Mouse (Mus musculus) myocyte (in vitro differentiated cells): Measurements from ENCODE around the gene Lrrc8b. TPM values are rescaled to one million over a fixed set of nuclear protein-coding genes. Genes with fewer than 3 reads are reported as not detected.

Experiments
- H3K27me3 ChIP-seq: one replicate; pipeline ENCODE4 v1.6.1; 2011; ENCODE audit not compliant: control insufficient read depth, insufficient read depth, insufficient read length
- H3K36me3 ChIP-seq: one replicate; pipeline ENCODE4 v1.6.1; 2011; ENCODE audit not compliant: control insufficient read depth, insufficient read depth
- H3K4me2 ChIP-seq: one replicate; pipeline ENCODE4 v1.6.1; 2011; ENCODE audit warnings: low read depth, control low read depth
- H3K4me3 ChIP-seq: one replicate; pipeline ENCODE4 v1.5.1; 2011; ENCODE audit warnings: mild to moderate bottlenecking, control low read depth, moderate library complexity
- H3K79me2 ChIP-seq: one replicate; pipeline ENCODE4 v1.6.1; 2011; ENCODE audit not compliant: control insufficient read depth, insufficient read depth
- H3ac ChIP-seq: one replicate; pipeline ENCODE4 v1.6.1; 2011; ENCODE audit not compliant: control insufficient read depth, insufficient read length
- CEBPB ChIP-seq: IDR thresholded peaks from 2 replicates; pipeline ENCODE4 v1.6.1; 2011; ENCODE audit warnings: mild to moderate bottlenecking, moderate library complexity; ENCODE audit not compliant: poor library complexity, insufficient read depth, severe bottlenecking
- E2F4 ChIP-seq: IDR thresholded peaks from one replicate; pipeline ENCODE4 v1.6.1; 2011; ENCODE audit warnings: mild to moderate bottlenecking, control low read depth, moderate library complexity; ENCODE audit not compliant: insufficient read depth
- MAX ChIP-seq: IDR thresholded peaks from one replicate; pipeline ENCODE4 v1.6.1; 2011; ENCODE audit warnings: low read depth, mild to moderate bottlenecking, control low read depth
- MYOD1 ChIP-seq, 3 experiments: IDR thresholded peaks; one replicate each; pipeline ENCODE4 v1.6.1; 2011; ENCODE audit warnings: control low read depth in 2 of 3, low read depth in 2 of 3, mild to moderate bottlenecking in 2 of 3, moderate library complexity in 1 of 3; ENCODE audit not compliant: insufficient read length in 2 of 3, control insufficient read depth in 1 of 3
- MYOG ChIP-seq, 3 experiments: IDR thresholded peaks; one replicate each; pipeline ENCODE4 v1.6.1; 2011; ENCODE audit warnings: control low read depth in 2 of 3, low read depth in 2 of 3, mild to moderate bottlenecking in 2 of 3; ENCODE audit not compliant: insufficient read length in 2 of 3, control insufficient read depth in 1 of 3, insufficient read depth in 1 of 3
- POLR2A ChIP-seq: IDR thresholded peaks from one replicate; pipeline ENCODE4 v1.6.1; 2011; ENCODE audit warnings: low read depth, mild to moderate bottlenecking, control low read depth, moderate library complexity; ENCODE audit not compliant: insufficient read length
- POLR2AphosphoS2 ChIP-seq: IDR thresholded peaks from one replicate; pipeline ENCODE4 v1.6.1; 2011; ENCODE audit warnings: low read depth, control low read depth; ENCODE audit not compliant: insufficient read length
- REST ChIP-seq: IDR thresholded peaks from one replicate; pipeline ENCODE4 v1.6.1; 2011; ENCODE audit warnings: mild to moderate bottlenecking, control low read depth, moderate library complexity; ENCODE audit not compliant: insufficient read depth, insufficient read length
- SRF ChIP-seq: IDR thresholded peaks from one replicate; pipeline ENCODE4 v1.6.1; 2011; ENCODE audit warnings: low read depth; ENCODE audit not compliant: control insufficient read depth, insufficient read length
- TCF12 ChIP-seq: IDR thresholded peaks from one replicate; pipeline ENCODE4 v1.6.1; 2011; ENCODE audit warnings: mild to moderate bottlenecking, control low read depth; ENCODE audit not compliant: poor library complexity, insufficient read depth, severe bottlenecking
- TCF3 ChIP-seq: IDR thresholded peaks from one replicate; pipeline ENCODE4 v1.6.1; 2011; ENCODE audit warnings: low read depth, control low read depth; ENCODE audit not compliant: insufficient read length
- USF1 ChIP-seq: IDR thresholded peaks from one replicate; pipeline ENCODE4 v1.6.1; 2011; ENCODE audit warnings: low read depth, mild to moderate bottlenecking, control low read depth, moderate library complexity
- polyA plus RNA-seq: library from polyadenylated mRNA; unstranded; fragments of >200 nt; fragmentation: generic; extraction: Trizol; gene quantifications from one replicate; pipeline ENCODE4 v1.2.1, GENCODE M21; 2012; ENCODE audit warnings: missing spikeins

Gene Lrrc8b
- polyA plus RNA-seq, 1 experiment: 4.4 TPM

DNA sequence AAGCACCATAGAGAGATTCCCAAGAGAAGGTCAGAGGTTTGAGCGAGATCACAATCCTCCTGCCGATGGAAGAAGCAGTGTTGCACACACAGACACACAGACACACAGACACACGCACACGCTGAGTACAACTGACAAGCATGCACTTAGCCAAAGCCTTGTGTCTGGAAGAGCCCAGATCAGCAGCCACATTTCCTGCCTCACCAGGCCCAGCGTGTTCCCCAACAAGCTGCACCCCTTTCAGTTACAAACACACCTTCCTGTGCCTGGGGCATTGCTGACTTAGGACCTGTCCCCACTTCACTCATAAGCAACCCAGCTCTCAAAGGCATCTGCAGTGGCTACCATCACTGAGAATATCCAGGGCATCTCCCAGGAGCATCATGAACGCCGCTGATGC lies 77.8 kb downstream of the Lrrc8b start:
- H3K36me3 ChIP-seq: no peaks in the 10 kb centered on the region
- no peak for TF ChIP-seq E2F4
- no peak for TF ChIP-seq MYOD1 (IDR thresholded peaks at IDR 0.05; ENCODE audit: control insufficient read depth in 1 of 3, insufficient read length in 2 of 3, low read depth in 2 of 3)
- no peak for TF ChIP-seq POLR2AphosphoS2
- TF ChIP-seq POLR2A: no peak
- H3K27me3 ChIP-seq: no peaks in the 10 kb centered on the region
- no peaks in the 10 kb centered on the region for H3K79me2 ChIP-seq
- no peak overlapping the region for H3ac ChIP-seq
- no peak overlapping the region for H3K4me3 ChIP-seq
- H3K4me2 ChIP-seq: no peak overlapping the region

DNA sequence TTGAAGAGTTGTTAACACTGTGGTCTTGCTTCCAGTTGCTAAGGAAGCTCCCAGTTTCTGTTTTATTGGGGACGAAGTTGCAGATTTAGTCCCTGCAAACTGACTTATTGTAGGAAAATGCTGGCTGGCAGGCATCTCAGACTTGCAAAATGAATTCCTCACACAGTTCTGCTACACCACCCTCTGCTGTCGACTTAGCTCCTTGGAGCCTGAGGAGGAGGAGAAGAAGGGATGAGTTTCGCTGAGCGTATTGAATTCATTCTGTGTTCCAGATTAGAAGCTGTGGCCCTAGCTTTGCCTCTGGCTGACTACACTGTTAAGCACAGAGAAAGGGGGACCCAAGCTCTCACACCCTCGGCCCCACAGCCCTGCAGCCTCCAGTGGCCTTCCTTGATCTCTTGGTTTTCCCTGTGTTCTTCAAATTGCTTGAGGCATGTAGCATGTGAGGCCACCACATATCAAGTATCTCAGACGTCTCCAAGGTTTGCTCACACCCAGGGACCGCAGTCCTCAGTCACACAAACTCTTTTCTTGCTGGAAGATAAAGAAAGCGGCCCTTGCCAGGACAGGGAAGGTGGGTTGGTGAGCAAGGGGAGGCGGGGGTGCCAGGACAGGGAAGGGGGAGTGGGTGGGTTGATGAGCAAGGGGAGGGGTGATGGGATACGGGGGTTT lies 78.8 kb downstream of the Lrrc8b start:
- Histone ChIP-seq H3ac (no peak overlapping the region), H3K36me3 (no peaks in the 10 kb centered on the region), H3K4me2 (peak overlapping the region; percentile 71), H3K4me3 (peak overlapping the region; percentile 20), H3K79me2 (no peaks in the 10 kb centered on the region), H3K27me3 (no peaks in the 10 kb centered on the region)
- TF ChIP-seq MYOD1 (IDR thresholded peaks at IDR 0.05; ENCODE audit: control insufficient read depth in 1 of 3, insufficient read length in 2 of 3, low read depth in 2 of 3): no peak
- TF ChIP-seq REST: no peak
- no peak for TF ChIP-seq TCF12
- no peak for TF ChIP-seq POLR2AphosphoS2
- TF ChIP-seq MYOG (IDR thresholded peaks at IDR 0.05; ENCODE audit: control insufficient read depth in 1 of 3, insufficient read depth in 1 of 3, insufficient read length in 2 of 3, low read depth in 2 of 3): no peak
- TF ChIP-seq E2F4: no peak
- TF ChIP-seq TCF3: no peak

DNA sequence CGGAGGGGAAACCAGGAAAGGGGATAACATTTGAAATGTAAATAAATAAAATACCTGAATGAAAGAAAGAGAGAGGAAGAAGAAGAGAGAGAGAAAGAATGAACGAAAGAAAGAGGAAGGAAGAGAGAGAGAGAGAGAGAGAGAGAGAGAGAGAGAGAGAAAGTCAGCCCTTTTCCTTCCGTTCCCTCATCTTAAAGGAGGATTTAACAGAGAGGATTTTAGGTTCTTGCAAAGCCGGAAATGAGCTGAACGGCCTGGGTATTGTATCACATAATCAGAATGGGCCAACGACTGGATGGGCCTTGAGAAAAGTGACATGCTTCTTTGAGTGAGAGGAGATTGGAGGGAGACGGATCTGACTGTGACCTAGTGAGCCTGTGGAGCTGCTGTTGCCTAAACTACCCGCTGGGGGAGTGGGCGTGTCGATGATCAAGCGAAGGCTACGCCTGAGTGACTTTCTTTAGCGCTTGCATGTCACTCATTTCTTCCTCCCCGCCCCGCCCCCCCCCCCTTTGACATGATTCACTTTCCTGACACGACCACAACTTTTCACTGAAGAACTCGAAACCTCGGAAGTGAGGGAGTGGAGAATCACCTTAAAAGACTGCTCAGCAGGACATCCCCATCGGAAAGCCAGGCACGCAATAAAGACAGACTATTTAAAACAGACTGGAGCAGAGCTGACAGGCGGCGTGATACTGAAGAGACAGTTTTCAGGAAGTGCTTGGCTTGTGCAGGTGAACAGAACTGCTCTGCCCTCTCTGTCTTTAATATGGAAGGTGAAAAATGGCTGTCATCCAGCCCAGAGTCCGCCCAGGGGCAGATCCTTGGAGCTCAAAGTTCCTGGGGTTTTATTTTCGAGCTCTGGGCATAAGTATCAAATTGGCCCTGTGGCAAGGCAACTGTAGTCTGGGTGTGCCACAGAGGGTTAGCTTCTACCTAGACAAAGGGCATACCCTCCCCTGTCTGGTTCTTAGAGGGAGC lies 79.6 kb downstream of the Lrrc8b start:
- no peak for TF ChIP-seq MYOD1 (IDR thresholded peaks at IDR 0.05; ENCODE audit: control insufficient read depth in 1 of 3, insufficient read length in 2 of 3, low read depth in 2 of 3)
- TF ChIP-seq TCF3: no peak
- no peak for TF ChIP-seq MYOG (IDR thresholded peaks at IDR 0.05; ENCODE audit: control insufficient read depth in 1 of 3, insufficient read depth in 1 of 3, insufficient read length in 2 of 3, low read depth in 2 of 3)
- TF ChIP-seq MAX: no peak
- no peak for TF ChIP-seq SRF
- no peak for TF ChIP-seq E2F4
- no peak for TF ChIP-seq CEBPB
- no peak for TF ChIP-seq POLR2A
- no peak for TF ChIP-seq REST
- TF ChIP-seq TCF12: no peak
- no peaks in the 10 kb centered on the region for H3K79me2 ChIP-seq
- H3K4me3 ChIP-seq: peak overlapping the region; percentile 20
- H3K27me3 ChIP-seq: no peaks in the 10 kb centered on the region
- H3K36me3 ChIP-seq: no peaks in the 10 kb centered on the region
- peak overlapping the region; percentile 86 for H3K4me2 ChIP-seq
- H3ac ChIP-seq: no peak overlapping the region

DNA sequence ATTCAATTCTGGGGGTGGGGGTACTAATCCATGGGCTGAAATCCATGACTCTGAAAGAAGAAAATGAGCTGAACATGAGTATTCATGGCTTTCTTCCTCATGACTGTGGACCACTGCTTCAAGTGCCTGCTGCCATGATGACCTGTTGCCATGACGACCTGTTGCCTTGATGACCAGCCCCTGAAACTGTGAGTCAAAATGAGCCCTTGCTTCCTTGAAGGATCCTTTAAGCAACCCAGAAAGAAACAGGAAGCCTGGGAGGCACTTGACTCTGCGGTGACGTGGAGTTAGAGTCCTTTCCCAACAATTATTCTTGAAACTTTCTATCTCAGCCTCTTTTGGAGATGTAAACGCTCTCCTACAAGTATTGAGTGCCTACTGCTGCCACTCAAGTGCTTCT lies 80.6 kb downstream of the Lrrc8b start:
- Histone ChIP-seq H3K27me3 (no peaks in the 10 kb centered on the region), H3K36me3 (no peaks in the 10 kb centered on the region), H3K4me2 (peak overlapping the region; percentile 86), H3K79me2 (no peaks in the 10 kb centered on the region), H3ac (no peak overlapping the region), H3K4me3 (peak overlapping the region; percentile 20)
- TF ChIP-seq MYOD1 (IDR thresholded peaks at IDR 0.05; ENCODE audit: control insufficient read depth in 1 of 3, insufficient read length in 2 of 3, low read depth in 2 of 3) (no peak), SRF (no peak), MYOG (IDR thresholded peaks at IDR 0.05; ENCODE audit: control insufficient read depth in 1 of 3, insufficient read depth in 1 of 3, insufficient read length in 2 of 3, low read depth in 2 of 3) (no peak), REST (no peak), POLR2AphosphoS2 (no peak), TCF12 (no peak), POLR2A (no peak), E2F4 (no peak), TCF3 (no peak), MAX (no peak), USF1 (no peak), CEBPB (no peak)

DNA sequence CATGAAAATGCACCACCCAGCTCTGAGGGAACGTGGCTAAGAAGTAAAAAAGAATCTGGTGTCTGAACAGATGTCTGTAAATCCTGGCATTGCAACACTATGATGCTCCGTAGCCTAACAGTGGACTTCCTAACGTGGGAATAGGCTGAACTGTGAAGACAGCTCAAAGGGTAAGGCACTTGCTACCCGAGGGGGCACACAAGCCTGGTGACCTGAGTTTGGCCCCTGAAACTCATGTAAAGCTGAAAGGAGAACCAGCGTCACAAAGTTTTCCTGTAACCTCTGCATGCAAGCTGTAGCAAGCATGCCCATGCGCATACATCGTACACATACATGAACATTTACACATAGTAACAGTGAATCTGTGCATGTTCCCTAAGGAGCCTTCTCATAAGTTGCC lies 81.0 kb downstream of the Lrrc8b start:
- TF ChIP-seq POLR2AphosphoS2 (no peak), TCF12 (no peak), POLR2A (no peak), MYOD1 (IDR thresholded peaks at IDR 0.05; ENCODE audit: control insufficient read depth in 1 of 3, insufficient read length in 2 of 3, low read depth in 2 of 3) (no peak), MYOG (IDR thresholded peaks at IDR 0.05; ENCODE audit: control insufficient read depth in 1 of 3, insufficient read depth in 1 of 3, insufficient read length in 2 of 3, low read depth in 2 of 3) (no peak), SRF (no peak), USF1 (no peak), E2F4 (no peak), REST (no peak), MAX (no peak), CEBPB (no peak), TCF3 (no peak)
- H3K79me2 ChIP-seq: no peaks in the 10 kb centered on the region
- no peak overlapping the region for H3ac ChIP-seq
- H3K27me3 ChIP-seq: no peaks in the 10 kb centered on the region
- peak overlapping the region; percentile 86 for H3K4me2 ChIP-seq
- H3K36me3 ChIP-seq: no peaks in the 10 kb centered on the region
- H3K4me3 ChIP-seq: no peak overlapping the region
